Mouse (Mus musculus) heart, postnatal 14 days (tissue): ENCODE data around the gene C130060K24Rik. TPM values are rescaled to one million over a fixed set of nuclear protein-coding genes. Genes with fewer than 3 reads are reported as not detected.

ENCODE experiments used
- DNase-seq, 2 experiments: peaks; one replicate each; pipeline ENCODE4 v3.0.0; 2021 to 2022
- intact Hi-C: fragments of 180-260 bp; cut with DNase I; formaldehyde crosslinking; loops from one replicate; pipeline ENCODE4 v1.15.1; 2025
- long read RNA-seq, 2 experiments: library from polyadenylated mRNA; stranded (forward); transcript quantifications; one replicate each; pipeline ENCODE4 v2.0.0; 2021
- total RNA-seq, 2 experiments: library from RNA; stranded (reverse); gene quantifications; 2 replicates each; pipeline ENCODE4 v1.2.3; 2021

Gene C130060K24Rik
- not detected for total RNA-seq
- long read RNA-seq, experiment 1: 0 reads
- long read RNA-seq, experiment 2: 0 reads

DNA sequence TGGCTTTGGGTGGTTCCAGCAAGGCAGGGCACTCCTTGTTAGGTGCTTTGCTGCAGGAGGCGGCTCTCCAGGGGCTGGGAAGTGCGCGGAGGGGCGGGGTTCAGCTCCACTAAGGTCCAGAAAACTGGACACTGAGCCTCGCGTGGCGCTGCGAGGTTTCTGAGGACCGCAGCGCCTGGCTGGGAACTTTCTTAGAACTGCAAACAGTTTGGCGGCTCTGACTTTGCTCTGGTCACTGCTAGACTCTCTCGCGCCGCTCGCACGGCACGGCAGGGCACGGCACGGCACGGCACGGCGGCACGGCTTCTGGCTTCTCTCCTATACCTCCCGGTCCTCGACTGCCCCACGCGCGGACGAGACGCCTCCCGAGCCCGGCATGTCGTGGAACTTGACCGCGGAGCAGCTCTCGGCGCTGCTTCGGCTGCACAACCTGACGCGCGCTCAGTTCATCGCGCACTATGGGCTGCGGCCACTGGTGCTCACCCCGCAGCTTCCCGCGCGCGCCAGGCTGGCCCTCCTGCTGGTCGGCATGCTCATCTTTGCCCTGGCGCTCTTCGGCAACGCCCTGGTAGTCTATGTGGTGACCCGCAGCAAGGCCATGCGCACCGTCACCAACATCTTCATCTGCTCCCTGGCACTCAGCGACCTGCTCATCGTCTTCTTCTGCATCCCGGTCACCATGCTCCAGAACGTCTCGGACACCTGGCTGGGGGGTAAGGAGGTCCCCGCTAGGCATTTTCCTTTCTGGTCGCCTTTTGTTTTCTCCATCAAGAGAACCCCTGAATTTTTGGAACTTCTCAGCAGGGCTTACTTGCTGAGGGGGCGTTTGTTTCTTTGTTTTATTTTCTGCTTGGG, at the start of gene C130060K24Rik:
Gene C130060K24Rik, plus strand, starts transcription at position 188 of the 855 bp plus-strand sequence.
- DNase-seq: peak; percentile 0 to 2
- intact Hi-C loops: no loop called here

DNA sequence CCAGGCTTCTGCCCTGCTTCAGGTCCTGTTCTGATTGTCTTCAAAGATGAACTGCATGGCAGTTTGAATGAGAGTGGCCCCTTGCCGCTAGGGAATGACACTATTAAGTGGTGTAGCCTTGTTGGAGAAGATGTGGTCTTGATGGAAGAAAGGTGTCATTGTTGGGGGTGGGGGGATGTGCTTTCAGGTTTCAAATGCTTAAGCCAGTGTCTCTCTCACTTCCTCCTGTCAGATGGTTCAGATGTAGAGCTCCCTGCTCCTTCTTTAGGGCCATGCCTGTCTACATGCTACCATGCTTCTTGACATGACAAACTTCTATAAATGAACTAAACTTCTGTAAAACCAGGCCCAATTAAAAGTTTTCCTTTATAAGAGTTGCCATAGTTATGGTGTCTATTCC, 46.7 kb upstream of the C130060K24Rik start:
- intact Hi-C loops: no loop called here
- no peak for DNase-seq

DNA sequence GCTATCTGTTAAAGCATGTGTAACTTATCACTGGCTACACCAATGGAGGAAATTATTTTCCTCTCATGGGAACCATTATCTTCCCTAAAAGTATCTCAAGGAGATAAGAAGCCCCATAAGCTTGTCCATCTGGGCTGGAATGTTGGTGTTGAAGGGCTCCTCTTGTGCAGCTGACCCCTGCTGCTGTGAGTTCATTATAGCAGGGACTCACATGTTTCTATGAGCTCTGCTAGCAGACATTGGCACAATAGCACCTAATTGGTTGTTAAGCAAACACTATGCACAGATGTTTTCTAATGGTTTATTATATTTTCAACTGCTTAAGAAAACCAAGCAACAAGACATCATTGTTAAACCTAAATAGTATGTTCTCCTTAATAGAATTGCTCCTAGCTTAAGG, 41.5 kb upstream of the C130060K24Rik start:
- intact Hi-C loops: no loop called here
- no peak for DNase-seq

DNA sequence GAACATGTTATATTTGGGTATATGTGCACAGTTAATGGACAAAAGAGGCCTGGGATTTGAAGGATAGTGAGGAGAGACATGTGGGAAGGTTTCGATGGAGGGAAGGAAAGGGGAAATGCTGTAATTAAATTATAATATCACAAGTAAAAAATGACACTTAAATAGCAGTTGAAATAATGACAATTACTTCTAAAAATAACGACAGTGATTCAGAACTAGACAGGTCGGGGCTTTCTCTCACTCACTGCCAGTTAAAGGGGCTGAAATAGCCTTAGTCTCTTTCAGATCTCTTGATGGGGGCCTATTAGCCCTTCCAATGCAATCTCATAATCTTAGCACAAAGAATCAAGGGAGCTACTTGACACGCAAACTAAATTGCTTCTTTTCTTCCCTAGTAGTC, 39.5 kb upstream of the C130060K24Rik start:
- no peak for DNase-seq
- intact Hi-C loops: no loop called here

- intact Hi-C loops: no loop called here
- DNase-seq: no peak
Observed at GRCm38 (mm10) chr6:65347736-65348135, 33.2 kb upstream of the C130060K24Rik start.

GRCm38 (mm10) chr6:65348255-65348654, 32.6 kb upstream of the C130060K24Rik start:
- intact Hi-C loops: no loop called here

DNA sequence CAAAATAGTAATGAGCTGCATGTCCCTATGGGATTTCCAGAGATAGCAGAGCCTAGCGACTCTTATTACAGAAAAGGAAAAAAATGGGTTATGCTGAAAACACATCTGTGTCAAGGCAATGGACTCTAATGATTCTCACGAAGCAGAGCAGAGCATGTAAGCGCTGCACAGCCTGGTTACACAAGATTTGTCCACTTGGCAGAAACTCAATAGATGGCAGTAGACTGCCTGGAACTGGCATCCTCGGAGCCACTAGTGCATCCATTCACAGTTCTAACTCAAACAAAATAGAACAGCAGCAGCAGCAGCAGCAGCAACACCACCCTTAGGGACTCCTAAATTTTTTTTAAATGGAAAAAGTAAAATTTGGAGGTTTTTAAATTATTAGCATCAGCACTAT, 29.3 kb upstream of the C130060K24Rik start:
- intact Hi-C loops: no loop called here
- DNase-seq: no peak

More at GRCm38 (mm10) chr6:65348255-65348654, 32.6 kb upstream of the C130060K24Rik start:
- DNase-seq: no peak

GRCm38 (mm10) chr6:65375918-65376317, 5.0 kb upstream of the C130060K24Rik start:
- no peak for DNase-seq
- intact Hi-C loops: no loop called here

GRCm38 (mm10) chr6:65421888-65422287, 41.0 kb downstream of the C130060K24Rik start:
- intact Hi-C loops: no loop called here
- DNase-seq: no peak

DNA sequence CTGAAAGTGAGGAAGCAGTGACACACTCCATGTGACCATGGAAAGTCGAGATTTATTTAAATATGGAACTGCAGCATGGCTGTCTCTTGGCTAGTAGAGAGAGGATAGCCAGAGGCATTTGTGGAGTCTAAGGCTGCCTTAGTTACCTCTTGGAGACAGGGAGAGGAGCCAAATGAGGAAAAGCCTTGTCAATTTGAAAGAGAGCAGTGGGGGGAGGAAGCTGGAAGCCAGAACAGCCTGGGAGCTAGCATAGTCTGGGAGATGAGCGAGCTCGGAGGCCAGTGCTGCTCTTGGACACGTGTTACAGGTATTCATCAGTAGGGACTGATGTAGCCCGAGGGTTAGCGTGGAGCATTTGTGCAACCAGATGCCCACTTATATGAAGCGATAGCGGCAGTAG, 46.2 kb downstream of the C130060K24Rik start:
- intact Hi-C loops: no loop called here
- DNase-seq: no peak

DNA sequence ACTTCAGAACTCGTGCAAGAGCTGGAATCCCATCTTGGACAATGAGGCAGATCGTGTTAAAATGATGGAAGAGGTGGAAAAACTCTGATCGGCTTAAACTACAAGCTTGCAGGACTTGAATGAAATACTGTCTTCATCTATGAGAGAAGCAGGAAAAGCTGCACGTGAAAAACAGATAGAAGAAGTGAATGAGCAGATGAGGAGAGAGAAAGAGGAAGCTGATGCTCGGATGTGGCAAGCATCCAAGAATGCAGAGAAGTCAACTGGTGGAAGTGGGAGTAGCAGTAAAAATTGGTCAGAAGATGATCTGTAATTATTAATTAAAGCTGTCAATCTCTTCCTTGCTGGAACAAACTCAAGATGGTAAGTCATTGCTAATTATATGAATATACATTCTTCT, 52.3 kb downstream of the C130060K24Rik start:
- intact Hi-C loops: no loop called here
- DNase-seq: no peak

DNA sequence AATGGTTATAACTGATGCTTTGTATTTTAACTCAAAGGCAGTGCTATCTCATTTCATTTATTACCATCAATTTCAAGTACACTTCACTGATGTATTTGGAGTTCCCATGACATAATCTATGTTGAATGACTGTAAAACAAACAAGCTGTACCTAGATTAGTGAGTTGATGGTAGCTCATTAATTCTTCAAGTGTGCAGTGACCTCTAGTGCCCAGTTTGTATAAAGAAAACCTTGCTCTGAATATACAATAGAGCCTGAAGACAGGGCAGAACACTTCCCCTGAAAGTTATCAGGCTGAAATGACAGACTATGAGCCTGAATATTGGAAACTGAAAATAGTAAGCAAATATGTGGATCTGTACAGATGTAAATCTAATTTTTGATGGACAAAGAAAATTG, 72.6 kb downstream of the C130060K24Rik start:
- intact Hi-C loops: loop anchor here (2.0 to 10.0 kb wide), 2 partner anchors 327 to 769 kb away; no protein-coding TSS in a partner anchor
- peak in 1 of 2 experiments; percentile 14 for DNase-seq

- no peak for DNase-seq
Observed at GRCm38 (mm10) chr6:65465294-65465693, 84.4 kb downstream of the C130060K24Rik start.

DNA sequence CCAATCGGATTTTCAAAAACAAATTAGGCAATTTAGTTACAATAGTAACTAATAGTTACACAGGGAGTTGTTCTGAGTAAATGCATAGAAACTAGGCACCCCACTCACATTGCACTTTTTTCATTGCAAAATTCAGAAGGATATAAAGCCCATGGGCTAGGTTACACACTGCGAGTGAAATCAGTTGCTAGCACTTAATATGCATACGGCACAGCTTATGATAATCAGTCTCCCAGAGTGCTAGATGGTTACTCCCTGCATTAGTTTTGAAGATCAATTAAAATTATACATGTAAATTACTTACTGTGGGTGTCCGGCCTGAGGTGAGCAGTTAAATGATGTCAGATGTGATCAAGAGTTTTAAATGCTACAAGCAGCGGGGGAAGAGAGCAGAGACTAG, 89.4 kb downstream of the C130060K24Rik start:
- intact Hi-C loops: no loop called here
- DNase-seq: no peak

More at GRCm38 (mm10) chr6:65465294-65465693, 84.4 kb downstream of the C130060K24Rik start:
- intact Hi-C loops: no loop called here

GRCm38 (mm10) chr6:65472455-65472854, 91.5 kb downstream of the C130060K24Rik start:
- DNase-seq: no peak
- intact Hi-C loops: no loop called here

GRCm38 (mm10) chr6:65498786-65499185, 117.9 kb downstream of the C130060K24Rik start:
- intact Hi-C loops: no loop called here
- no peak for DNase-seq

Other genes starting within 250 kb of the C130060K24Rik start
- gene Hpgds, start 236.2 kb upstream of the C130060K24Rik start, total RNA-seq: 1 to 10 TPM; 1.4 to 1.6 TPM
- gene Tnip3, start 144.2 kb downstream of the C130060K24Rik start, total RNA-seq: 1 to 10 TPM; 1.2 to 1.4 TPM